Mouse (Mus musculus): Measurements from ENCODE around the gene Rhbdl3. TPM values are rescaled to one million over a fixed set of nuclear protein-coding genes. Genes with fewer than 3 reads are reported as not detected.
A peak's percentile ranks its signal among the peaks of the same experiment; 100 is the strongest.

The Rhbdl3 gene
- polyA plus RNA-seq, 1 experiment from 2014 or later, result 3.8 TPM

- ATAC-seq (ENCODE audit: low read depth), result no peak
Measured at GRCm38 (mm10) chr11:80304846-80305245, 4.1 kb downstream of the Rhbdl3 start.

DNA sequence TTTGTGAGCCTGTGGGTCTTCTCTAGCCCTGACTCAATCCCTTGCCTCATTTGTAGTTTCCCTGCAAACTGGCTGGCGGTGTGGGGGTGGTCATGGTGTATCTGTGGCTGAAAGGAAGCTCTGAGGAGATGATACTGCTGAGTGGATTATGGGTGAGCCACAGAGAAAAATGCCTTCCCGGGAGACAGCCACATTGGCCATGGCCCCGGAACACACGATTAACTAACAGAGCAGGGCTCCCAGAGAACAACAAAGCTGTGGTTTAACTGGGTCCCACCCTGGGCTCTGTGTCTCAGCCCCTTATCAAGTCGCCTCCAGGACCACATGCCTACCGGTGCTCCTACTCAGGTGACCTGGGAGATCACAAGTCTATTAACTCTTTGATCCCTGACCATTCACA is 7.8 kb downstream of the Rhbdl3 start:
- peaks cover 15% of the 10 kb centered on the region; the same call in 1 of the 2 replicates for H3K4me1 ChIP-seq (ENCODE audit: control insufficient read depth, insufficient read depth, low read length)
- no peaks in the 10 kb centered on the region for H3K9me3 ChIP-seq (ENCODE audit: control insufficient read depth, low read length)
- 53% methylated on average over 6 of the region's 6 CpGs for WGBS
- no peak for ATAC-seq (ENCODE audit: low read depth)
- no peaks in the 10 kb centered on the region for H3K27me3 ChIP-seq (ENCODE audit: control insufficient read depth, insufficient read depth, low read length)
- H3K4me3 ChIP-seq (ENCODE audit: low read depth, low read length), result no peak overlapping the region
- no peak overlapping the region for H3K4me2 ChIP-seq (ENCODE audit: low read depth, low read length)
- no peak overlapping the region for H3K9ac ChIP-seq (replicated peaks; ENCODE audit: low read depth, low read length)
- H3K36me3 ChIP-seq (ENCODE audit: control insufficient read depth, insufficient read depth, low read length), result no peaks in the 10 kb centered on the region
- no peak overlapping the region for H3K27ac ChIP-seq (ENCODE audit: low read depth, low read length)

More at GRCm38 (mm10) chr11:80304846-80305245, 4.1 kb downstream of the Rhbdl3 start:
- WGBS, result 79% methylated on average over 10 of the region's 10 CpGs
- H3K4me3 ChIP-seq (ENCODE audit: low read depth, low read length), result no peak overlapping the region
- no peaks in the 10 kb centered on the region for H3K9me3 ChIP-seq (ENCODE audit: control insufficient read depth, low read length)
- no peaks in the 10 kb centered on the region for H3K36me3 ChIP-seq (ENCODE audit: control insufficient read depth, insufficient read depth, low read length)
- H3K9ac ChIP-seq (replicated peaks; ENCODE audit: low read depth, low read length), result no peak overlapping the region
- H3K27me3 ChIP-seq (ENCODE audit: control insufficient read depth, insufficient read depth, low read length), result no peaks in the 10 kb centered on the region
- no peak overlapping the region for H3K27ac ChIP-seq (ENCODE audit: low read depth, low read length)
- peaks cover 13% of the 10 kb centered on the region for H3K4me1 ChIP-seq (ENCODE audit: control insufficient read depth, insufficient read depth, low read length)
- no peak overlapping the region for H3K4me2 ChIP-seq (ENCODE audit: low read depth, low read length)

DNA sequence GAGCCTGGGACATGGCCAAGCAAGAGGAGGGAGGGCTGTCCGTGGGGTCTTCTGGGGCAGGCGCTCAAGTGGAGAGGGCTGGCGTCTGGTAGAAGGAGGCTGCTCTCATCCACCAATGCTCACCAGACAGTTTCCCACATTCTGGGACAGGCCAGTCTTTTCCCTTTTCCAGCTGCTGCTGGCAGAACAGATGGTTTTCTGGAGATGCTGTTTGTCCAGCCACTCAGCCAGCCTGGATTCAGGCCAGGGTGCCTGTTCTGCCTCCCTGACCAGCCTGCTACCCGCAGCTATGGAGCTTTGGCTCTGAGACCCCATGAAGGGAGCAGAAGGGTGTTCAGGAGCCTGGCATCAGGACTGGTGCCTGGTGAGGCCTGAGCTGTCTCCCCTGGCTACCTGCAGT is 10.6 kb downstream of the Rhbdl3 start:
- H3K9ac ChIP-seq (replicated peaks; ENCODE audit: low read depth, low read length), result peak overlapping the region; percentile 32; the same call in 1 of the 2 replicates
- 21% methylated on average over 4 of the region's 4 CpGs for WGBS
- H3K4me2 ChIP-seq (ENCODE audit: low read depth, low read length), result no peak overlapping the region
- no peaks in the 10 kb centered on the region for H3K27me3 ChIP-seq (ENCODE audit: control insufficient read depth, insufficient read depth, low read length)
- no peaks in the 10 kb centered on the region for H3K36me3 ChIP-seq (ENCODE audit: control insufficient read depth, insufficient read depth, low read length)
- H3K4me3 ChIP-seq (ENCODE audit: low read depth, low read length), result no peak overlapping the region
- no peaks in the 10 kb centered on the region for H3K9me3 ChIP-seq (ENCODE audit: control insufficient read depth, low read length)
- peaks cover 21% of the 10 kb centered on the region for H3K4me1 ChIP-seq (ENCODE audit: control insufficient read depth, insufficient read depth, low read length)
- H3K27ac ChIP-seq (ENCODE audit: low read depth, low read length), result peak overlapping the region; percentile 62
- no peak for ATAC-seq (ENCODE audit: low read depth)

DNA sequence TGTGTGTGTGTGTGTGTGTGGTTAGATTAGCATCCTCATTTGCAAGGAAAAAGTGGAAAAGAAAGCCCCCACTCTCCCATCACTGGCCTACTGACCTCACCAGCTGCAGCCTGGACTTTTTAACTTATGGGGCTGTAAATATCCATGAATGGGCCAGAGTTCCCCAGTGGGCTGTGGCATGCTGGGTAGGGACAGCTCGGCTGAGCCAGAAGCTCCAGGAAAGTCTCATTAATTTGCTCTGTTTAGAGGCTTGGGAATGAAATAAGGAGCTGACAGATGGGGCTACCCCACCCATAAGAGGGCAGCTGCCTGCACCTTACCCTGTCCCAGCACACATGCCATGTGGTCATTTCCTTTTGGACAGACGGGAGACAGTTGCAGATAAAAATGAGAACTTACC is 11.3 kb downstream of the Rhbdl3 start:
- H3K27me3 ChIP-seq (ENCODE audit: control insufficient read depth, insufficient read depth, low read length), result no peaks in the 10 kb centered on the region
- H3K4me1 ChIP-seq (ENCODE audit: control insufficient read depth, insufficient read depth, low read length), result peaks cover 22% of the 10 kb centered on the region
- H3K9me3 ChIP-seq (ENCODE audit: control insufficient read depth, low read length), result no peaks in the 10 kb centered on the region
- H3K9ac ChIP-seq (replicated peaks; ENCODE audit: low read depth, low read length), result no peak overlapping the region
- no peak overlapping the region for H3K4me3 ChIP-seq (ENCODE audit: low read depth, low read length)
- H3K4me2 ChIP-seq (ENCODE audit: low read depth, low read length), result no peak overlapping the region
- no peak for ATAC-seq (ENCODE audit: low read depth)
- 16% methylated on average over 2 of the region's 2 CpGs for WGBS
- peak overlapping the region; percentile 49; the same call in 1 of the 2 replicates for H3K27ac ChIP-seq (ENCODE audit: low read depth, low read length)
- H3K36me3 ChIP-seq (ENCODE audit: control insufficient read depth, insufficient read depth, low read length), result no peaks in the 10 kb centered on the region

DNA sequence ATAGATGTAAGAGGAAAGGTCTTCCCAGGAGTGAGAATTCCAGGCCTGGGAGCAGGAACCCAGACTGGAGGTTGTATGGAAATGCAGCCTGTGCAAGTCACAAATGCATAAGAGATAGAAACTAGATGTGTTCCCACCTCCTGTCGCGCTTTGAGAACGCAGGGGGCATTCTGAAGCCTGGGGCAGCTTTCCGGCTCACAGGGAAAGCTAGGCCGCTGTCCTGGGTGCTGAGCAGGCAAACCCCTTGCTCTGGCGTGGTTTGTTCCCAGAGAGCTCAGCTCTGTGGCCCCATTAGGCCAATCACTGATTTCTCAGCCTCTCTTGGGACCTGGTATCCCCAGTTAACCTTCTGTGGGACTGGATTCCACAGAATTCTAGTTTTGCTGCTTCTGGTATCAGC is 11.9 kb downstream of the Rhbdl3 start:
- no peak for ATAC-seq (ENCODE audit: low read depth)
- Histone ChIP-seq H3K4me3 (ENCODE audit: low read depth, low read length) (no peak overlapping the region), H3K27me3 (ENCODE audit: control insufficient read depth, insufficient read depth, low read length) (no peaks in the 10 kb centered on the region), H3K9ac (replicated peaks; ENCODE audit: low read depth, low read length) (no peak overlapping the region), H3K36me3 (ENCODE audit: control insufficient read depth, insufficient read depth, low read length) (no peaks in the 10 kb centered on the region), H3K4me1 (ENCODE audit: control insufficient read depth, insufficient read depth, low read length) (peaks cover 22% of the 10 kb centered on the region), H3K4me2 (ENCODE audit: low read depth, low read length) (no peak overlapping the region), H3K27ac (ENCODE audit: low read depth, low read length) (peak overlapping the region; percentile 49; the same call in 1 of the 2 replicates), H3K9me3 (ENCODE audit: control insufficient read depth, low read length) (no peaks in the 10 kb centered on the region)
- WGBS, result 10% methylated on average over 6 of the region's 6 CpGs

DNA sequence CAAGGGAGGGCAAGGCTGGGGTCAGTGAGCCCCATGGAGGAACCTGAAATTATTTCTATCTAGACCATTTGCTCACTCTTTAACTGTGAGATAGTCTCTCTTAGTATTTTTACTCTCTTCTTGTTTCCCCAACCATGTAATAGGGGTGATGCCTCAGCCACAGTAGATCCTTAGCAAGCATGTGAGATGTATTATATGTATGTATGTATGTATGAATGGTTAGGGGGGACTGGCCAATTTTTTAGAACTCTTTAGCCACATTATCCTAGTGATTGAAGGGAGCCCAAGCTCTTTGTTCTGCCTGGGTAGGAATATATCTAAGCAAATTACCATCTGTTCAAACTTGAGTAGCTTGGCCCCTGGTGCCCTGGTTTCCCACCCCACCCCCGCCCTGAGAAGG is 12.8 kb downstream of the Rhbdl3 start:
- Histone ChIP-seq H3K9me3 (ENCODE audit: control insufficient read depth, low read length) (no peaks in the 10 kb centered on the region), H3K4me1 (ENCODE audit: control insufficient read depth, insufficient read depth, low read length) (peaks cover 22% of the 10 kb centered on the region), H3K27ac (ENCODE audit: low read depth, low read length) (0 out of 2 replicates have a peak overlapping the region, but pooled peaks have one; percentile 49), H3K9ac (replicated peaks; ENCODE audit: low read depth, low read length) (no peak overlapping the region), H3K4me2 (ENCODE audit: low read depth, low read length) (no peak overlapping the region), H3K4me3 (ENCODE audit: low read depth, low read length) (no peak overlapping the region), H3K36me3 (ENCODE audit: control insufficient read depth, insufficient read depth, low read length) (no peaks in the 10 kb centered on the region), H3K27me3 (ENCODE audit: control insufficient read depth, insufficient read depth, low read length) (no peaks in the 10 kb centered on the region)
- ATAC-seq (ENCODE audit: low read depth), result no peak
- WGBS, result 36% methylated on average over 1 of the region's 1 CpGs

- Histone ChIP-seq H3K27me3 (ENCODE audit: control insufficient read depth, insufficient read depth, low read length) (no peaks in the 10 kb centered on the region), H3K27ac (ENCODE audit: low read depth, low read length) (no peak overlapping the region), H3K4me2 (ENCODE audit: low read depth, low read length) (no peak overlapping the region), H3K9ac (replicated peaks; ENCODE audit: low read depth, low read length) (no peak overlapping the region), H3K36me3 (ENCODE audit: control insufficient read depth, insufficient read depth, low read length) (no peaks in the 10 kb centered on the region), H3K9me3 (ENCODE audit: control insufficient read depth, low read length) (no peaks in the 10 kb centered on the region), H3K4me3 (ENCODE audit: low read depth, low read length) (no peak overlapping the region), H3K4me1 (ENCODE audit: control insufficient read depth, insufficient read depth, low read length) (peaks cover 22% of the 10 kb centered on the region)
- 62% methylated on average over 4 of the region's 4 CpGs for WGBS
- no peak for ATAC-seq (ENCODE audit: low read depth)
Measured at GRCm38 (mm10) chr11:80313944-80314343, 13.2 kb downstream of the Rhbdl3 start.

DNA sequence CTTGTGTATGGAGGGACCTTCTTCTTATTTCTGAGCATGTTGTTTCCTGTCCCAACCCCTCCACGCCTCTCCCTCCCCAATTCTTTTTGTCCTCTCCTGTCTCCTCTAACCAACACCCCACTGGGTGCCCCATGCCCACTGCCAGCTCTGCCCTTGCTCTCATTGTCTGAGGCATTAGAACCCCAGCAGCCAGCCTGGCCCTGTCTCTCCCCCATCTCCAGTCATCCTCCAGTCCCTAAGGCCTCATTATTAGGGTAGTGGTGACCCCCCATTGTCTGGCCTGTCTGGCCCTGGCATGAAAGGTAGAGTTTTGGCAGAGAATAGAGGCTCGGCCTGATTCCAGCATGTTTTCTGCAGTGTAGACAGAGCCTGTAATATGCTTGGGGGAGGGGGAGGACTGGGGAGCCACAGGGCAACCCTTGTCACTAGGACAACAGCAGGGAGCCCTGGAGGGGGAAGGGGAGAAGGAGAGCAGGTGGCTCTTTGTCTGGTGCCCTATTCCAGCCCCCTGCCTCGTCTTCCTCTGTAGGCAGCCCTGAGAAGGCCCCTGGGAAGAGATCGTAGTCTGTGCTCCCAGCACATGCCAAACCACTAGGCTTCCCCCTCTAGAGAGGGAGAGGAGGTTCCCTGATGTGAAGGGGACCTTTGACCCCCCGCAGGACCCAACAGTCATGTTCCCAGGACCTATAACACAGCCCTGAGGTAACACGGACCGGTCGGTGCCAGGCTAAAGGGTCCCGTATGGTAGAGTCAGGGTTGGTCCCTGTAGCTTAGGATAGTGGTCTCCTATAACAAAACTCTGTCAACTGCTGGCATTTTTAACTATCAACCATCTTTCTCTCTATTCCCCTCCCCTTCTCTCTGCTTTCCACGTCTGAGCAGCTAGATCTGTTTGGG is 15.3 kb downstream of the Rhbdl3 start:
- H3K4me3 ChIP-seq (ENCODE audit: low read depth, low read length), result no peak overlapping the region
- peaks cover 18% of the 10 kb centered on the region for H3K4me1 ChIP-seq (ENCODE audit: control insufficient read depth, insufficient read depth, low read length)
- H3K36me3 ChIP-seq (ENCODE audit: control insufficient read depth, insufficient read depth, low read length), result no peaks in the 10 kb centered on the region
- no peaks in the 10 kb centered on the region for H3K9me3 ChIP-seq (ENCODE audit: control insufficient read depth, low read length)
- WGBS, result 25% methylated on average over 10 of the region's 10 CpGs
- no peak overlapping the region for H3K4me2 ChIP-seq (ENCODE audit: low read depth, low read length)
- no peak overlapping the region for H3K9ac ChIP-seq (replicated peaks; ENCODE audit: low read depth, low read length)
- peak; percentile 81 for ATAC-seq (ENCODE audit: low read depth)
- H3K27ac ChIP-seq (ENCODE audit: low read depth, low read length), result peak overlapping the region; percentile 55; the same call in 1 of the 2 replicates
- H3K27me3 ChIP-seq (ENCODE audit: control insufficient read depth, insufficient read depth, low read length), result no peaks in the 10 kb centered on the region

DNA sequence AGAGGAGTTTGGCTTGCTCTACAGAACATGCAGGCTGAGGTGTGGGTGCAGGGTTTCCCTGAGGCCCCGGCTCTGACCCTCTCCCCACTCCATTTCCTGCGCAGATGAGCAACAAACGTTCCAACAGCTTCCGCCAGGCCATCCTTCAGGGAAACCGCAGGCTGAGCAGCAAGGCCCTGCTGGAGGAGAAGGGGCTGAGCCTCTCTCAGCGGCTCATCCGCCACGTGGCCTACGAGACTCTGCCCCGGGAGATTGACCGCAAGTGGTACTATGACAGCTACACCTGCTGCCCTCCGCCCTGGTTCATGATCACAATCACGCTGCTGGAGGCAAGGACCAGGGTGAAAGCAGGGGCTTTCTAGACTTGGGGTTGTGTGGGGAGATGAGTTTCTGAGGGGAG is 22.5 kb downstream of the Rhbdl3 start:
- Histone ChIP-seq H3K27ac (ENCODE audit: low read depth, low read length) (no peak overlapping the region), H3K4me1 (ENCODE audit: control insufficient read depth, insufficient read depth, low read length) (no peaks in the 10 kb centered on the region), H3K9me3 (ENCODE audit: control insufficient read depth, low read length) (no peaks in the 10 kb centered on the region), H3K27me3 (ENCODE audit: control insufficient read depth, insufficient read depth, low read length) (no peaks in the 10 kb centered on the region), H3K36me3 (ENCODE audit: control insufficient read depth, insufficient read depth, low read length) (no peaks in the 10 kb centered on the region), H3K4me3 (ENCODE audit: low read depth, low read length) (no peak overlapping the region), H3K4me2 (ENCODE audit: low read depth, low read length) (no peak overlapping the region), H3K9ac (replicated peaks; ENCODE audit: low read depth, low read length) (no peak overlapping the region)
- no peak for ATAC-seq (ENCODE audit: low read depth)
- 45% methylated on average over 13 of the region's 13 CpGs for WGBS

All from neural tube, embryonic 14.5 days (tissue).